Mouse (Mus musculus) embryo, embryonic 11.5 days (tissue): ENCODE measurements around the gene Kng1.

Experiments
- DNase-seq: peaks from one replicate; pipeline ENCODE4 v3.0.0-alpha.2; 2012; ENCODE audit warnings: low read depth, low spot score

Kng1 gene

GRCm38 (mm10) chr16:23114339-23115171 is 56.9 kb downstream of the Kng1 start:
- DNase-seq = no peak

- no peak for DNase-seq
These were observed 57.8 kb downstream of the Kng1 start for GRCm38 (mm10) chr16:23115486-23115885.

- DNase-seq = no peak
These were observed 59.5 kb downstream of the Kng1 start for GRCm38 (mm10) chr16:23117173-23117572.

GRCm38 (mm10) chr16:23122446-23122845 is 64.8 kb downstream of the Kng1 start:
- DNase-seq = no peak

GRCm38 (mm10) chr16:23123104-23123503 is 65.4 kb downstream of the Kng1 start:
- no peak for DNase-seq

GRCm38 (mm10) chr16:23124398-23124797 is 66.7 kb downstream of the Kng1 start:
- no peak for DNase-seq

GRCm38 (mm10) chr16:23127311-23127672 is 69.6 kb downstream of the Kng1 start:
- no peak for DNase-seq

GRCm38 (mm10) chr16:23127673-23128375 is 70.2 kb downstream of the Kng1 start, which contains the start of gene Rfc4:
TSS of gene Rfc4 (minus strand) at chr16:23127737.
- peak; percentile 82 for DNase-seq

- no peak for DNase-seq
These were observed 72.6 kb downstream of the Kng1 start for GRCm38 (mm10) chr16:23130303-23130702.
